Mouse (Mus musculus): ENCODE results near the gene Sertad4. TPM values are rescaled to one million over a fixed set of nuclear protein-coding genes. Genes with fewer than 3 reads are reported as not detected.

Gene Sertad4
- 21.5 and 27.2 TPM in 2 replicates for polyA plus RNA-seq (2014; fragmentation: Nextera tagmentation; extraction: Ambion mirVana)

GRCm38 (mm10) chr1:192855474-192856230 lies at the start of gene Sertad4:
TSS of gene Sertad4 (minus strand) at chr1:192855756.
- H3K9me3 ChIP-seq (ENCODE audit: control insufficient read depth, low read depth, low read length): no peaks in the 10 kb centered on the region
- no peaks in the 10 kb centered on the region for H3K27me3 ChIP-seq (ENCODE audit: control insufficient read depth, insufficient read depth, low read length)
- H3K36me3 ChIP-seq (ENCODE audit: control insufficient read depth, insufficient read depth, low read length): no peaks in the 10 kb centered on the region
- peaks cover 33% of the 10 kb centered on the region for H3K4me1 ChIP-seq (ENCODE audit: control insufficient read depth, insufficient read depth, low read length)
- H3K4me3 ChIP-seq (ENCODE audit: low read depth, low read length): peak within 1 kb of the TSS; percentile 89
- peak within 1 kb of the TSS; percentile 85 for H3K4me2 ChIP-seq (replicated peaks; ENCODE audit: low read depth, low read length)
- WGBS: 1% methylated on average over 65 of the region's 75 CpGs
- peak within 1 kb of the TSS; percentile 93 for H3K9ac ChIP-seq (replicated peaks; ENCODE audit: low read depth, low read length)
- peak; percentile 79 for ATAC-seq (ENCODE audit: insufficient number of reproducible peaks, insufficient read depth, low FRiP score, low read depth)
- H3K27ac ChIP-seq (ENCODE audit: low read length): peak within 1 kb of the TSS; percentile 94

- 70% methylated on average over 2 of the region's 2 CpGs for WGBS
- no peak for ATAC-seq (ENCODE audit: insufficient number of reproducible peaks, insufficient read depth, low FRiP score, low read depth)
- no peaks in the 10 kb centered on the region for H3K36me3 ChIP-seq (ENCODE audit: control insufficient read depth, insufficient read depth, low read length)
- H3K4me2 ChIP-seq (replicated peaks; ENCODE audit: low read depth, low read length): no peak overlapping the region
- no peaks in the 10 kb centered on the region for H3K9me3 ChIP-seq (ENCODE audit: control insufficient read depth, low read depth, low read length)
- no peaks in the 10 kb centered on the region for H3K4me1 ChIP-seq (ENCODE audit: control insufficient read depth, insufficient read depth, low read length)
- H3K27ac ChIP-seq (ENCODE audit: low read length): no peak overlapping the region
- no peaks in the 10 kb centered on the region for H3K27me3 ChIP-seq (ENCODE audit: control insufficient read depth, insufficient read depth, low read length)
- no peak overlapping the region for H3K4me3 ChIP-seq (ENCODE audit: low read depth, low read length)
- H3K9ac ChIP-seq (replicated peaks; ENCODE audit: low read depth, low read length): no peak overlapping the region
These were observed 46.0 kb upstream of the Sertad4 start for GRCm38 (mm10) chr1:192901516-192901915.

GRCm38 (mm10) chr1:192900913-192901312 lies 45.4 kb upstream of the Sertad4 start:
- no peak for ATAC-seq (ENCODE audit: insufficient number of reproducible peaks, insufficient read depth, low FRiP score, low read depth)
- no peak overlapping the region for H3K4me3 ChIP-seq (ENCODE audit: low read depth, low read length)
- no peaks in the 10 kb centered on the region for H3K27me3 ChIP-seq (ENCODE audit: control insufficient read depth, insufficient read depth, low read length)
- H3K9ac ChIP-seq (replicated peaks; ENCODE audit: low read depth, low read length): no peak overlapping the region
- H3K27ac ChIP-seq (ENCODE audit: low read length): no peak overlapping the region
- no peaks in the 10 kb centered on the region for H3K36me3 ChIP-seq (ENCODE audit: control insufficient read depth, insufficient read depth, low read length)
- no peaks in the 10 kb centered on the region for H3K9me3 ChIP-seq (ENCODE audit: control insufficient read depth, low read depth, low read length)
- WGBS: 44% methylated on average over 3 of the region's 3 CpGs
- no peak overlapping the region for H3K4me2 ChIP-seq (replicated peaks; ENCODE audit: low read depth, low read length)
- no peaks in the 10 kb centered on the region for H3K4me1 ChIP-seq (ENCODE audit: control insufficient read depth, insufficient read depth, low read length)

GRCm38 (mm10) chr1:192898742-192899141 lies 43.2 kb upstream of the Sertad4 start:
- no peaks in the 10 kb centered on the region for H3K4me1 ChIP-seq (ENCODE audit: control insufficient read depth, insufficient read depth, low read length)
- no peak overlapping the region for H3K4me3 ChIP-seq (ENCODE audit: low read depth, low read length)
- H3K27ac ChIP-seq (ENCODE audit: low read length): no peak overlapping the region
- H3K4me2 ChIP-seq (replicated peaks; ENCODE audit: low read depth, low read length): no peak overlapping the region
- 69% methylated on average over 2 of the region's 2 CpGs for WGBS
- H3K9ac ChIP-seq (replicated peaks; ENCODE audit: low read depth, low read length): no peak overlapping the region
- H3K27me3 ChIP-seq (ENCODE audit: control insufficient read depth, insufficient read depth, low read length): no peaks in the 10 kb centered on the region
- H3K36me3 ChIP-seq (ENCODE audit: control insufficient read depth, insufficient read depth, low read length): no peaks in the 10 kb centered on the region
- no peaks in the 10 kb centered on the region for H3K9me3 ChIP-seq (ENCODE audit: control insufficient read depth, low read depth, low read length)
- ATAC-seq (ENCODE audit: insufficient number of reproducible peaks, insufficient read depth, low FRiP score, low read depth): no peak

- Histone ChIP-seq H3K27me3 (ENCODE audit: control insufficient read depth, insufficient read depth, low read length) (no peaks in the 10 kb centered on the region), H3K27ac (ENCODE audit: low read length) (no peak overlapping the region), H3K4me3 (ENCODE audit: low read depth, low read length) (no peak overlapping the region), H3K4me1 (ENCODE audit: control insufficient read depth, insufficient read depth, low read length) (no peaks in the 10 kb centered on the region), H3K4me2 (replicated peaks; ENCODE audit: low read depth, low read length) (no peak overlapping the region), H3K36me3 (ENCODE audit: control insufficient read depth, insufficient read depth, low read length) (no peaks in the 10 kb centered on the region), H3K9me3 (ENCODE audit: control insufficient read depth, low read depth, low read length) (no peaks in the 10 kb centered on the region), H3K9ac (replicated peaks; ENCODE audit: low read depth, low read length) (no peak overlapping the region)
- ATAC-seq (ENCODE audit: insufficient number of reproducible peaks, insufficient read depth, low FRiP score, low read depth): no peak
- WGBS: 78% methylated on average over 10 of the region's 10 CpGs
These were observed 41.7 kb upstream of the Sertad4 start for GRCm38 (mm10) chr1:192897218-192897617.

GRCm38 (mm10) chr1:192896076-192896475 lies 40.5 kb upstream of the Sertad4 start:
- no peak overlapping the region for H3K9ac ChIP-seq (replicated peaks; ENCODE audit: low read depth, low read length)
- H3K4me2 ChIP-seq (replicated peaks; ENCODE audit: low read depth, low read length): no peak overlapping the region
- no peaks in the 10 kb centered on the region for H3K4me1 ChIP-seq (ENCODE audit: control insufficient read depth, insufficient read depth, low read length)
- H3K36me3 ChIP-seq (ENCODE audit: control insufficient read depth, insufficient read depth, low read length): no peaks in the 10 kb centered on the region
- no peak overlapping the region for H3K27ac ChIP-seq (ENCODE audit: low read length)
- no peak overlapping the region for H3K4me3 ChIP-seq (ENCODE audit: low read depth, low read length)
- WGBS: 91% methylated on average over 3 of the region's 3 CpGs
- no peaks in the 10 kb centered on the region for H3K9me3 ChIP-seq (ENCODE audit: control insufficient read depth, low read depth, low read length)
- H3K27me3 ChIP-seq (ENCODE audit: control insufficient read depth, insufficient read depth, low read length): no peaks in the 10 kb centered on the region
- ATAC-seq (ENCODE audit: insufficient number of reproducible peaks, insufficient read depth, low FRiP score, low read depth): no peak

GRCm38 (mm10) chr1:192890716-192891115 lies 35.2 kb upstream of the Sertad4 start:
- Histone ChIP-seq H3K27me3 (ENCODE audit: control insufficient read depth, insufficient read depth, low read length) (no peaks in the 10 kb centered on the region), H3K4me3 (ENCODE audit: low read depth, low read length) (no peak overlapping the region), H3K27ac (ENCODE audit: low read length) (no peak overlapping the region), H3K9me3 (ENCODE audit: control insufficient read depth, low read depth, low read length) (no peaks in the 10 kb centered on the region), H3K9ac (replicated peaks; ENCODE audit: low read depth, low read length) (no peak overlapping the region), H3K36me3 (ENCODE audit: control insufficient read depth, insufficient read depth, low read length) (no peaks in the 10 kb centered on the region), H3K4me2 (replicated peaks; ENCODE audit: low read depth, low read length) (no peak overlapping the region), H3K4me1 (ENCODE audit: control insufficient read depth, insufficient read depth, low read length) (no peaks in the 10 kb centered on the region)
- 70% methylated on average over 3 of the region's 3 CpGs for WGBS
- ATAC-seq (ENCODE audit: insufficient number of reproducible peaks, insufficient read depth, low FRiP score, low read depth): no peak

- WGBS: 64% methylated on average over 2 of the region's 2 CpGs
- Histone ChIP-seq H3K9me3 (ENCODE audit: control insufficient read depth, low read depth, low read length) (no peaks in the 10 kb centered on the region), H3K4me1 (ENCODE audit: control insufficient read depth, insufficient read depth, low read length) (no peaks in the 10 kb centered on the region), H3K4me2 (replicated peaks; ENCODE audit: low read depth, low read length) (no peak overlapping the region), H3K27me3 (ENCODE audit: control insufficient read depth, insufficient read depth, low read length) (no peaks in the 10 kb centered on the region), H3K4me3 (ENCODE audit: low read depth, low read length) (no peak overlapping the region), H3K36me3 (ENCODE audit: control insufficient read depth, insufficient read depth, low read length) (no peaks in the 10 kb centered on the region), H3K27ac (ENCODE audit: low read length) (no peak overlapping the region), H3K9ac (replicated peaks; ENCODE audit: low read depth, low read length) (no peak overlapping the region)
- ATAC-seq (ENCODE audit: insufficient number of reproducible peaks, insufficient read depth, low FRiP score, low read depth): no peak
These were observed 27.2 kb upstream of the Sertad4 start for GRCm38 (mm10) chr1:192882617-192883295.
